Mouse (Mus musculus): Measurements from ENCODE around the gene Kcnh7. TPM values are rescaled to one million over a fixed set of nuclear protein-coding genes. Genes with fewer than 3 reads are reported as not detected.

Gene Kcnh7
- total RNA-seq (2023; ENCODE audit: inconsistent age) = not detected in 4 replicates

GRCm38 (mm10) chr2:63183563-63184545 lies at the start of gene Kcnh7:
TSS of gene Kcnh7 (minus strand) at chr2:63184287.

DNA sequence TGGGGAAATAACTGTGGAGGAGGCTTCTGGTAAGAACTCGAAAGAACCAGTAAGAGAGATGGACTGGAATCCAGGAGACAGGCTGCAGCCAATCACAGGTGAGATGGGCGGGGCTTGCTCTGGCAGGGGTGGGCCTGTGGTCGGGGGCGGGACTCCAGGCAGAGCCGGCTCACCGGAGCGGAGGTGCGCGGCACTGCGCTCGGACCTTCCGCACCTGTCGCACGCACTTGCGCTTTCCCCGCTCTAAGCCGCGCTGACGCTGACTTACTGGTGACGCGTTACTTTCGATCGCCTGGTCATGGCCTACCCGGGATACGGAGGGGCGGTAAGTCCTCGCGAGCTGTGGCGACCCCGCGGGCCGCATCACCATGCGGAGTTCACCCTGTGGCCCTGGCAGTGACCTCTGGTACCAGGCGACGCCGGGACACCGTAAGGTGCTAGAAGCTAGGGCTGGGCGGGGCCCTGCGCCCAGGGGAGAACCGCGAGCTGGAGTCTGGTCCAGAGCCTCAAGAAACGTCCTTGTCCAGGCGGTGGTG lies 519.9 kb downstream of the Kcnh7 start, which contains the start of gene Gca:
TSS of gene Gca (plus strand) at position 151 of the 536 bp plus-strand sequence.

DNA sequence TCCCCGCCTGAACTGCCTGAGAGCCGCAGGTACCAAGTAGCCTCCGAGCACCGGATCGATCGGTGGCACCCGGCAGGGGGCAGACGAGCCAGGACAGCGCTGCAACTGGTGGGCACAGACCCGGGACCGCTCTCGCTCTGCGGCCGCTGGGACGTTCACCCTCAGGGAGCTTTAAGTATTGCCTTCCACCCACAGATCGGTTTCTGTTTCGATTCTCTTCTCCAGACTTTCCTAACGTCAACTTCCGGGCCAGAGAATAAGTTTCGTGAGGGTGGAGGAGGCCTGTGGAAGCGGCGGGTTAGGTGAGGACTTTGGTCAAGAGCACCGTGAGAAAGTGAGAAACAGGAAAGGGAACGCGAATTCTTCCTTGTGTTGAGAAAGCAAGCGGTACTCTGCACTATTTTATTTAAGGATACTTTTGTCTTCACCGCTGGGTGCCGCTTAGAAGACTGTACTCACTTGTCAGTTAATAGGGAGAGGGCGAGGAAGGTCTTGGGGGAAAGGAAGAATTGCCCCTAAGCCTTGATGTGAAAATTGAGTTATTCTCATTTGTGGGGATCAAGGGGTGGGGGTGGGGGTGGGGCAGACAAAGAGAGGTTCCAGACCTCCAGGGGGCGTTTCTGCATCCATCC lies 538.0 kb downstream of the Kcnh7 start, which contains the start of gene Ifih1:
TSS of gene Ifih1 (minus strand) at position 242 of the 632 bp plus-strand sequence.

